Mouse (Mus musculus) intestine, embryonic 16.5 days (tissue): ENCODE measurements around the gene Cd96. TPM values are rescaled to one million over a fixed set of nuclear protein-coding genes. Genes with fewer than 3 reads are reported as not detected.

Experiments
- ATAC-seq: fragments of 200-750 bp; cut with Nextera tagmentation; 2 replicates; pipeline ENCODE4 v1.8.0; 2017; ENCODE audit warnings: moderate TSS enrichment, moderate library complexity
- H3K27ac ChIP-seq: fragments of 300-500 bp; sonication (generic); 2 replicates; pipeline ENCODE4 v1.5.1; 2014; ENCODE audit warnings: mild to moderate bottlenecking, low read length
- H3K27me3 ChIP-seq: fragments of 300-500 bp; sonication (generic); replicated peaks from 2 replicates; pipeline ENCODE4 v1.6.1; 2014; ENCODE audit warnings: low read length, control low read depth, mixed read lengths; ENCODE audit not compliant: control insufficient read depth, insufficient read depth
- H3K36me3 ChIP-seq: fragments of 300-500 bp; sonication (generic); 2 replicates; pipeline ENCODE4 v1.6.1; 2014; ENCODE audit warnings: low read length, control low read depth; ENCODE audit not compliant: control insufficient read depth, insufficient read depth
- H3K4me1 ChIP-seq: fragments of 300-500 bp; sonication (generic); 2 replicates; pipeline ENCODE4 v1.6.1; 2014; ENCODE audit warnings: low read length, control low read depth, mixed read lengths; ENCODE audit not compliant: control insufficient read depth, insufficient read depth
- H3K4me2 ChIP-seq: fragments of 300-500 bp; sonication (generic); 2 replicates; pipeline ENCODE4 v1.6.1; 2014; ENCODE audit warnings: low read depth, low read length, control low read depth
- H3K4me3 ChIP-seq: fragments of 300-500 bp; sonication (generic); 2 replicates; pipeline ENCODE4 v1.5.1; 2014; ENCODE audit warnings: mild to moderate bottlenecking, low read length
- H3K9ac ChIP-seq: fragments of 300-500 bp; sonication (generic); 2 replicates; pipeline ENCODE4 v1.6.1; 2014; ENCODE audit warnings: low read depth, low read length
- H3K9me3 ChIP-seq: fragments of 300-500 bp; sonication (generic); 2 replicates; pipeline ENCODE4 v1.6.1; 2016; ENCODE audit warnings: low read length, control low read depth; ENCODE audit not compliant: control insufficient read depth
- WGBS: fragments of 180-500 bp; shearing (Covaris S2); extraction: QIAGEN DNeasy Blood & Tissue Kit; methylation state at CpG from one replicate; pipeline ENCODE4 v1.1.7; 2014; 5-methylcytosine and 5-hydroxymethylcytosine counted together
- polyA plus RNA-seq: library from polyadenylated mRNA; unstranded; fragments of >200 nt; fragmentation: Nextera tagmentation; extraction: Ambion mirVana; gene quantifications from 2 replicates; pipeline ENCODE4 v1.2.1, GENCODE M21; 2015

Gene Cd96
- polyA plus RNA-seq, 1 experiment from 2014 or later: 0.37 TPM

- no peak overlapping the region for H3K27ac ChIP-seq
- peaks cover 8% of the 10 kb centered on the region; the same call in 1 of the 2 replicates for H3K4me1 ChIP-seq
- H3K4me3 ChIP-seq: no peak overlapping the region
- H3K27me3 ChIP-seq: no peaks in the 10 kb centered on the region
- H3K9ac ChIP-seq: no peak overlapping the region
- ATAC-seq: peak; percentile 87
- 82% methylated on average over 3 of the region's 3 CpGs for WGBS
- no peak overlapping the region for H3K4me2 ChIP-seq
- no peaks in the 10 kb centered on the region for H3K36me3 ChIP-seq
- no peaks in the 10 kb centered on the region for H3K9me3 ChIP-seq
Measured at GRCm38 (mm10) chr16:46117645-46118044, 2.4 kb downstream of the Cd96 start.

GRCm38 (mm10) chr16:46114727-46115126, 5.3 kb downstream of the Cd96 start:
- no peaks in the 10 kb centered on the region for H3K4me1 ChIP-seq
- H3K9me3 ChIP-seq: no peaks in the 10 kb centered on the region
- H3K27ac ChIP-seq: no peak overlapping the region
- no peaks in the 10 kb centered on the region for H3K27me3 ChIP-seq
- H3K9ac ChIP-seq: no peak overlapping the region
- H3K4me3 ChIP-seq: no peak overlapping the region
- WGBS: 68% methylated on average over 2 of the region's 2 CpGs
- no peak overlapping the region for H3K4me2 ChIP-seq
- ATAC-seq: no peak
- H3K36me3 ChIP-seq: no peaks in the 10 kb centered on the region

GRCm38 (mm10) chr16:46109536-46109935, 10.5 kb downstream of the Cd96 start:
- Histone ChIP-seq H3K27me3 (no peaks in the 10 kb centered on the region), H3K4me2 (no peak overlapping the region), H3K4me3 (no peak overlapping the region), H3K36me3 (no peaks in the 10 kb centered on the region), H3K4me1 (no peaks in the 10 kb centered on the region), H3K27ac (no peak overlapping the region), H3K9ac (no peak overlapping the region), H3K9me3 (no peaks in the 10 kb centered on the region)
- ATAC-seq: no peak
- 59% methylated on average over 8 of the region's 8 CpGs for WGBS

DNA sequence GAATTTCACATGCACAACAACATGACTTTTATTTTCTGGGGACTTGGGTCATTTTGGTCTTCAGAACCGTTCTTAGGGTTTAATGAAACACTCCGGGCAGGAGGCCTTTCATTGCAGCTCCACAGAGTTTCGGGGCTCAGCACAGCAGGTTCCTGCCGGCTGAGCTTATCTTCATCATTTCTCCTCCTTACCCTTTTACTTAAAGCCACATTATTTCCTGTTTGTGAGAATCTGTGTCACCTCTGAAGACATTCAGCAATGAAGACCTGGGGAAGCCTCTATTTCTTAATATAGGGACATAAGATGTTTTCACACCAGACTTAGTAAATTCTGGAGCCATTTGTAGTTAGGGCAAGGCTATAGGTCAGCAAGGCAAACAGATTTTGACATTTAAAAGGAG, 12.6 kb downstream of the Cd96 start:
- Histone ChIP-seq H3K27ac (no peak overlapping the region), H3K27me3 (no peaks in the 10 kb centered on the region), H3K4me2 (no peak overlapping the region), H3K9me3 (no peaks in the 10 kb centered on the region), H3K36me3 (no peaks in the 10 kb centered on the region), H3K9ac (no peak overlapping the region), H3K4me3 (no peak overlapping the region), H3K4me1 (no peaks in the 10 kb centered on the region)
- 84% methylated on average over 4 of the region's 4 CpGs for WGBS
- no peak for ATAC-seq

DNA sequence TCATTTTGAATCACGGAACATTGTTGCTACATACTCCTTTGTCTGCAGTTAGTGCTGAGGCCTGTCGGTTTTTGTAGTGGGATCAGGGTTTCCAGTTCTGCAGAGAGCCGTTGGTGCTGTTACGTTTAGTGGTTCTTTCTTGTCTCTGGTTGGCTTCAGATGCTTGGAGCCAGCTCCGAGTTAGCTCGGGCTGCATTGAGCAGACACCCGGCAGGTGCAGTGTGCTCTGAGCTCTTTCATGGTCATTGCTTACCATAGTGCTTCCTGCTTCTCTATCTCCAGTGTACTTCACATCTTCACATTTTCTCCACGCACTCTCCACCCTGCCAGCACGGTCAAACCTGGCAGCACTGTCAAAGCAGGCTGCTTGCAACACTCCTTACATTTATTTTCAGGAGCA, 15.6 kb downstream of the Cd96 start:
- Histone ChIP-seq H3K4me2 (no peak overlapping the region), H3K4me3 (no peak overlapping the region), H3K36me3 (no peaks in the 10 kb centered on the region), H3K27me3 (no peaks in the 10 kb centered on the region), H3K27ac (no peak overlapping the region), H3K9me3 (no peaks in the 10 kb centered on the region), H3K9ac (no peak overlapping the region), H3K4me1 (no peaks in the 10 kb centered on the region)
- WGBS: 74% methylated on average over 9 of the region's 9 CpGs
- ATAC-seq: no peak

DNA sequence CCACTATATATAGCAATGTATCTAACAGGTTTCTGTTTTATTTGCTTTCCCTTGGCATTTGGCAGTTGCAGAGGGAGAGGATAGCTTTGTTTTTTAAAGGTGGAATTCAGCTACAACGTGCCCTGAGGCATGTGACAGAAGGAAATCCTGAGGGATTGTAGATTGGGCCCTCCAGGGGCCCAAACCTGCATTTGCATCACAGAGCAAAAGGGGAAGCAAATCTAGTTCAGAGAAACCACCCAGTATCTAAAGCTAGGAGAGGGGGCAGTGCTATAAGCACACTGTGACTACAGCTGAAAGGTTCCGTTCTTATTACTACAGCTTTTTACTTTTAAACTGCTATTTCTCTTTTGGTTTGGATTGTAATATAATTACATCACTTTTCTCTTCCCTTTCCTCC, 18.3 kb downstream of the Cd96 start:
- H3K9me3 ChIP-seq: no peaks in the 10 kb centered on the region
- no peak overlapping the region for H3K4me3 ChIP-seq
- H3K4me1 ChIP-seq: no peaks in the 10 kb centered on the region
- no peaks in the 10 kb centered on the region for H3K27me3 ChIP-seq
- no peaks in the 10 kb centered on the region for H3K36me3 ChIP-seq
- H3K27ac ChIP-seq: no peak overlapping the region
- no peak for ATAC-seq
- no peak overlapping the region for H3K9ac ChIP-seq
- no peak overlapping the region for H3K4me2 ChIP-seq
- WGBS: 44% methylated on average over 2 of the region's 2 CpGs

- 54% methylated on average over 2 of the region's 2 CpGs for WGBS
Measured at GRCm38 (mm10) chr16:46100286-46100685, 19.8 kb downstream of the Cd96 start.

GRCm38 (mm10) chr16:46097421-46097820, 22.6 kb downstream of the Cd96 start:
- ATAC-seq: no peak
- Histone ChIP-seq H3K4me3 (no peak overlapping the region), H3K27me3 (no peaks in the 10 kb centered on the region), H3K27ac (no peak overlapping the region), H3K4me1 (no peaks in the 10 kb centered on the region), H3K9ac (no peak overlapping the region), H3K36me3 (no peaks in the 10 kb centered on the region), H3K4me2 (no peak overlapping the region), H3K9me3 (no peaks in the 10 kb centered on the region)
- 64% methylated on average over 9 of the region's 9 CpGs for whole genome bisulfite sequencing

More at GRCm38 (mm10) chr16:46100286-46100685, 19.8 kb downstream of the Cd96 start:
- Histone ChIP-seq H3K36me3 (no peaks in the 10 kb centered on the region), H3K27me3 (no peaks in the 10 kb centered on the region), H3K9me3 (no peaks in the 10 kb centered on the region), H3K27ac (no peak overlapping the region), H3K4me3 (no peak overlapping the region), H3K4me2 (no peak overlapping the region), H3K4me1 (no peaks in the 10 kb centered on the region), H3K9ac (no peak overlapping the region)
- no peak for ATAC-seq

DNA sequence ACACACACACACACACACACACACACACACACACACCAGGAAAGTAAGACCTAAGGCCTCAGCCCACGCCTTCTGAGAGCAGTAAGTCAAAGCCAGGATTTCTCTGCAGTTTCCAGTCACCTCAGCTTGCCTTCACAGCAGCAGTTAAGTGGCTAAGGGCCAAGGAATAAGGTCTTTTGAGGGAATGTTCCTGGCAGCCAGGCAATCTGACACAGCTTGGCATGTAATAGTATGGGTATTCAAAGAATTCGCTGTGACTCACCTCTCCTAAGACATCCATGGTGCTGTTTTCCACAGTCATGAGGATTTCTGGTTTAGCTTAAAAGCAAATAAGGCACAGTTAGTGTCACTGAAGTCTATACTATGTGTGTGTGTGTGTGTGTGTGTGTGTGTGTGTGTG, 25.6 kb downstream of the Cd96 start:
- Histone ChIP-seq H3K4me2 (no peak overlapping the region), H3K9ac (no peak overlapping the region), H3K27ac (no peak overlapping the region), H3K36me3 (no peaks in the 10 kb centered on the region), H3K4me3 (no peak overlapping the region), H3K4me1 (no peaks in the 10 kb centered on the region), H3K9me3 (no peaks in the 10 kb centered on the region), H3K27me3 (no peaks in the 10 kb centered on the region)
- no peak for ATAC-seq
- 67% methylated on average over 2 of the region's 2 CpGs for WGBS

- 81% methylated on average over 2 of the region's 2 CpGs for WGBS
- H3K4me3 ChIP-seq: no peak overlapping the region
- H3K9me3 ChIP-seq: no peaks in the 10 kb centered on the region
- no peaks in the 10 kb centered on the region for H3K4me1 ChIP-seq
- H3K36me3 ChIP-seq: no peaks in the 10 kb centered on the region
- H3K27ac ChIP-seq: no peak overlapping the region
- ATAC-seq: no peak
- H3K4me2 ChIP-seq: no peak overlapping the region
- H3K9ac ChIP-seq: no peak overlapping the region
- H3K27me3 ChIP-seq: no peaks in the 10 kb centered on the region
Measured at GRCm38 (mm10) chr16:46092935-46093334, 27.1 kb downstream of the Cd96 start.
